Mouse (Mus musculus) neural tube, embryonic 11.5 days (tissue): ENCODE measurements around the gene Kdelc2. TPM values are rescaled to one million over a fixed set of nuclear protein-coding genes. Genes with fewer than 3 reads are reported as not detected.

ENCODE experiments used
- ATAC-seq: fragments of 200-750 bp; cut with Nextera tagmentation; 2 replicates; pipeline ENCODE4 v1.8.0; 2017; ENCODE audit warnings: moderate number of reproducible peaks, mild to moderate bottlenecking, moderate TSS enrichment, moderate library complexity; ENCODE audit not compliant: insufficient read depth, low FRiP score, low TSS enrichment
- DNase-seq: peaks from one replicate; pipeline ENCODE4 v3.0.0-alpha.2; 2015; ENCODE audit warnings: low spot score
- H3K27ac ChIP-seq: fragments of 300-500 bp; sonication (generic); 2 replicates; pipeline ENCODE4 v1.5.1; 2014; ENCODE audit warnings: low read depth, mild to moderate bottlenecking, low read length
- H3K27me3 ChIP-seq: fragments of 300-500 bp; sonication (generic); 2 replicates; pipeline ENCODE4 v1.6.1; 2014; ENCODE audit warnings: mild to moderate bottlenecking, low read length, mixed read lengths; ENCODE audit not compliant: control insufficient read depth, insufficient read depth
- H3K36me3 ChIP-seq: fragments of 300-500 bp; sonication (generic); 2 replicates; pipeline ENCODE4 v1.6.1; 2014; ENCODE audit warnings: mild to moderate bottlenecking, low read length, moderate library complexity, mixed read lengths; ENCODE audit not compliant: control insufficient read depth, insufficient read depth
- H3K4me1 ChIP-seq: fragments of 300-500 bp; sonication (generic); 2 replicates; pipeline ENCODE4 v1.6.1; 2014; ENCODE audit warnings: low read length, mixed read lengths; ENCODE audit not compliant: control insufficient read depth, insufficient read depth
- H3K4me2 ChIP-seq: fragments of 300-500 bp; sonication (generic); 2 replicates; pipeline ENCODE4 v1.6.1; 2014; ENCODE audit warnings: low read depth, mild to moderate bottlenecking, moderate library complexity
- H3K4me3 ChIP-seq: fragments of 300-500 bp; sonication (generic); 2 replicates; pipeline ENCODE4 v1.5.1; 2014; ENCODE audit warnings: low read depth, low read length
- H3K9ac ChIP-seq: fragments of 300-500 bp; sonication (generic); 2 replicates; pipeline ENCODE4 v1.6.1; 2014; ENCODE audit warnings: mild to moderate bottlenecking, low read length
- H3K9me3 ChIP-seq: fragments of 300-500 bp; sonication (generic); 2 replicates; pipeline ENCODE4 v1.6.1; 2016; ENCODE audit warnings: low read length; ENCODE audit not compliant: control insufficient read depth
- WGBS: fragments of 180-500 bp; shearing (Covaris S2); extraction: QIAGEN DNeasy Blood & Tissue Kit; methylation state at CpG from one replicate; pipeline ENCODE4 v1.1.7; 2014; 5-methylcytosine and 5-hydroxymethylcytosine counted together
- polyA plus RNA-seq: library from polyadenylated mRNA; unstranded; fragments of >200 nt; fragmentation: Nextera tagmentation; extraction: Ambion mirVana; gene quantifications from 2 replicates; pipeline ENCODE4 v1.2.1, GENCODE M21; 2014

Gene Kdelc2
- polyA plus RNA-seq, 1 experiment from 2014 or later = 7.8 TPM

DNA sequence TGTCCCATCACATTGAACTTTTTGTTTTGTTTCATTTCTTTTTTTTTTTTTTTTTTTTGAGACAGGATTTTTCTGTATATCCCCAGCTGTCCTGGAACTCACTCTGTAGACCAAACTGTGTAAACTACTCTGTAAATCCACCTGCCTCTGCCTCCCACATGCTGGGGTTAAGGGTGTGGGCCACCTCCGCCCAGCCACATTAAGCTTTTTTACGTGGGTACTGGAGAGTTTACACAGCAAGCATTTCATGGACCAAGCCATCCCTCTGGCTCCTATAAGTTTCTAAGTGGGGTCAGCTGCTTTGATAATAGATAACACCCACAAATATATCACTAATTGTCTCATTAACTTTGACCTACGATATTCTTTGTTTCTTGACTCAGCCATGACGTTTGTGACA, 24.7 kb downstream of the Kdelc2 start:
- H3K9me3 ChIP-seq = no peaks in the 10 kb centered on the region
- no peak overlapping the region for H3K4me2 ChIP-seq
- H3K27me3 ChIP-seq = no peaks in the 10 kb centered on the region
- WGBS = 89% methylated on average over 4 of the region's 4 CpGs
- no peaks in the 10 kb centered on the region for H3K36me3 ChIP-seq
- 0 out of 2 replicates have a peak, but pooled peaks cover 3% of the 10 kb centered on the region for H3K4me1 ChIP-seq
- H3K4me3 ChIP-seq = no peak overlapping the region
- DNase-seq (no peak), ATAC-seq (no peak)
- H3K9ac ChIP-seq = no peak overlapping the region
- no peak overlapping the region for H3K27ac ChIP-seq

DNA sequence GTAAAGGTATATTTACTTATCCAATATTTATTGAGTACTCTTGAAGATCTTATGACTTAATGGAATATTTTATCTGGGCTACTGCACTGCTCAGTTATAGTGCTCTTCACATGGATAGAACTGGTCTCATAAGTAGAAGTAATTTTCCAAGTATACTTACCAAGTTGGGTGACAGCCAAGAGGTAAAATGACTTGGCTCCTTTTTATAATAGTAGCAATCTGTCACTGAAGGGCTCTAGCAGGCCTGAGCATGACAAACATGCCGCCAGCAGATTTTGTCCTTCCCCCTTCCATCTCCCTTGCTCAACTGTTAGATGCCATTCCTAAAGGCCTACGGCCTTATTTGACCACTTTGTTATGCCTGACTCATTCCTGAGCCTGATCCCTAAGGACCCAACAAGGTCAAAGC, 25.1 kb downstream of the Kdelc2 start:
- no peak for ATAC-seq
- no peak overlapping the region for H3K4me2 ChIP-seq
- H3K4me1 ChIP-seq = 0 out of 2 replicates have a peak, but pooled peaks cover 3% of the 10 kb centered on the region
- no peaks in the 10 kb centered on the region for H3K27me3 ChIP-seq
- H3K4me3 ChIP-seq = no peak overlapping the region
- no peaks in the 10 kb centered on the region for H3K9me3 ChIP-seq
- no peak for DNase-seq
- no peaks in the 10 kb centered on the region for H3K36me3 ChIP-seq
- no peak overlapping the region for H3K27ac ChIP-seq
- H3K9ac ChIP-seq = no peak overlapping the region
- 87% methylated on average over 2 of the region's 2 CpGs for WGBS

GRCm38 (mm10) chr9:53409427-53409826, 25.6 kb downstream of the Kdelc2 start:
- H3K36me3 ChIP-seq = no peaks in the 10 kb centered on the region
- H3K4me2 ChIP-seq = no peak overlapping the region
- no peaks in the 10 kb centered on the region for H3K27me3 ChIP-seq
- 0 out of 2 replicates have a peak, but pooled peaks cover 3% of the 10 kb centered on the region for H3K4me1 ChIP-seq
- no peak for DNase-seq
- H3K9me3 ChIP-seq = no peaks in the 10 kb centered on the region
- no peak overlapping the region for H3K4me3 ChIP-seq
- WGBS = 85% methylated on average over 3 of the region's 3 CpGs
- H3K9ac ChIP-seq = no peak overlapping the region
- no peak overlapping the region for H3K27ac ChIP-seq
- ATAC-seq = no peak

DNA sequence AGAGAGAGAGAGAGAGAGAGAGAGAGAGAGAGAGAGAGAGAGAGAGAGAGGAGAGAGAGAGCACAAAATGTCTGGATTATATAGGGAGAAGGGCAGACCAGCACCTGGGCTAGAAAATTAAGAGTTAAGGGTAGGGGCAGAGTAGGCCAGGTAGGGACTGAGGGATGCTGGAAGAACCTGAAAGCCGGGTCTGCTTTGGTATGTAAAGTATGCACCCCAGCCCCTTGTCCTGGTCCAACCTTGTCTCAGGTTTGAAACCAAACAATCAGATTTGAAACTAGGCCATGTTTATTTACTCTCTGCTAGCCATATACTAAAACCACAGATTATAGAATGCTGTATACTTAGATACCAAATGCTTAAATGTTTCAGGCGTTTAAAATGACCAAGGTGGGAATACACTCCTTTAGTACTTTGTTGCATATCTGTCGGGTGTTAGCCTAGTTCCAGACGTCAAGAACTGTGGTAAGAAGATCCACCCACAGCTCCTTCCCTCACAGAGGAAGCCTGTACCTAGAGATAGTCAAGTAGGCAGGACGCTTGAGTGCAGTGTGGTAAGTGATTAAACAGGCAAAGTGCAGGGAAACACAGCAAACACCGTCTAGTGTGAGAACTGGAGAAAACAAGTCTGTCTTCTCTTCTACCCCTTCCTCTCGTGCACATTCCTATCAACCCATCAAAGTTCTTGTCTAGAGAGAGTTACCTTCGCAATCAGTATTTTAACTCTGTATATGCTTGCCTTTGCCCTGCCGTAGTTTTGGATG, 38.5 kb downstream of the Kdelc2 start:
- ATAC-seq (no peak), DNase-seq (no peak)
- Histone ChIP-seq H3K9me3 (no peaks in the 10 kb centered on the region), H3K4me3 (no peak overlapping the region), H3K9ac (no peak overlapping the region), H3K27me3 (no peaks in the 10 kb centered on the region), H3K36me3 (no peaks in the 10 kb centered on the region), H3K4me1 (no peaks in the 10 kb centered on the region), H3K4me2 (no peak overlapping the region), H3K27ac (no peak overlapping the region)
- 76% methylated on average over 9 of the region's 9 CpGs for WGBS

GRCm38 (mm10) chr9:53426726-53427125, 42.9 kb downstream of the Kdelc2 start:
- DNase-seq = no peak
- ATAC-seq = no peak
- Histone ChIP-seq H3K27me3 (no peaks in the 10 kb centered on the region), H3K9ac (no peak overlapping the region), H3K36me3 (no peaks in the 10 kb centered on the region), H3K27ac (no peak overlapping the region), H3K4me1 (no peaks in the 10 kb centered on the region), H3K9me3 (no peaks in the 10 kb centered on the region), H3K4me2 (no peak overlapping the region), H3K4me3 (no peak overlapping the region)
- 92% methylated on average over 3 of the region's 3 CpGs for WGBS

DNA sequence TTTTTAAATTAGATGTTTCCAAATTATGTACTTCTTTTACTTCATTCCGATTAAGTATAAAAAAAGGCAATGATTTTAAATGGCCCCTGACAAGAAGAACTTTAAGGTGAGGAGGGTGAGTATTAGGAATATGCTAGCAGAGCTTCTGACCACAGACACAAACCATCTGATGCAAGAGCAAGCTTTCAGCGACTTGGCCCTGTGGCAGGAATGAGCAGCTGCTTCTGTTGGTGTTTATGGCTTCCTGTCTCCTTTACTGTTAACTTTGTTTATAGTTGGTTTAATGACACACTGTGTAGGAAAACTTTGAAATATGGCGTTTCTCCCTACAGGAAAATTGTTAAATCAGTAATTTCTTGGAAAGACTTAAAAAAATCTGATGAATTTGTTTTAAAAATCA, 43.8 kb downstream of the Kdelc2 start:
- DNase-seq = no peak
- no peaks in the 10 kb centered on the region for H3K4me1 ChIP-seq
- 79% methylated on average over 3 of the region's 3 CpGs for WGBS

DNA sequence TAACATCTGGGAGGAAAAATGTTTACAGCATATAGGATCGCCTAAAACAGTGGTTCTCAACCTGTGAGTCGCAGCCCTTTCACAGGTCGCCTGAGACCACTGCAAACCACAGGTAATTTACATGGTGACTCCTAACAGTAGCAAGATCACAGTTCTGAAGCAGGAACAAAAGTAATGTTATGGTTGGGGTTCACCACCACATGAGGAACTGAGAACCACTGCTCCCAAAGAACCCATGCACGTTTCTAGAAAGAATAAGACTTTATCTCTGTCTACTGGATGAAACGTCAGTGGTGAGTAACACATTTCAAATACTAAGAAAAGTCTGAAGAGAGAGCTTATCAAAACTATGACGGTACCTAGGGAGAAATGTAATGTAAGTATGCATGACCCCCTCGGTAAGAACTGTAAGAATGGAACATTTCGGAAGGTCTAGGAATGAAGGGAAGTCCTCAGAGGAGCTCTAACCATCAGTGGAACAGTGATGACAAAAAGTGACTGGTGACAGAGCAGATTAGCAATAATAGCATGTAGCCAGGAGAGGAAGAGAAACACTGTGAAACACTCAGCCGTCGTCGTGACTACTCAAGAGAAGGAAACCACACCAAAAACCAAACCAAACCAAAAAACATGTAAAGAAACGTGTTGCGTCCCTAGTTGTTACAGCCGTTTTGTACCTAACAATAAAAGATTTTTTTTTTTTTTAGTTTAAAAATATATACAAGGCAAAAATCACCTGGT, 52.2 kb downstream of the Kdelc2 start:
- no peak overlapping the region for H3K9ac ChIP-seq
- WGBS = 91% methylated on average over 14 of the region's 14 CpGs
- ATAC-seq = no peak

More for the DNA sequence above, 43.8 kb downstream of the Kdelc2 start:
- Histone ChIP-seq H3K4me3 (no peak overlapping the region), H3K27ac (no peak overlapping the region), H3K9ac (no peak overlapping the region), H3K4me2 (no peak overlapping the region), H3K36me3 (no peaks in the 10 kb centered on the region), H3K9me3 (no peaks in the 10 kb centered on the region), H3K27me3 (no peaks in the 10 kb centered on the region)
- no peak for ATAC-seq

DNA sequence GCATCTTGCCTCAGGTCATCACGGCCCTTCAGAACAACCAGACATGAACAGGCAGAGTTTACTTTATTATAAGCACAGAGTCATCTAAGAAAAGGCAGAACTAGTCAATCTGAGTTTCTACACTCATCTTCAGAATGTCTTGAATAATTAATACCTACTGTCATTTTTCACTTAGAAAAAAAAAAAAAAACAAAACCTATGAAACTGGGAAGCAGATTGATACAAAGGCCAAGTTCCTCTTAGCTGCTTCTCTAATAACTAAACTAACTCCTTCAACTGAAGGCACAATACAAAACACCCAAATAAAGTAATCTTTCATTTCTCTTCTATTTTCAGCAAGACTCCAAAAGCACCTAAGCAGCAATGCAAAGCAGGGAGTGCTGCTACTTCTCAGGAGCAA, 66.8 kb downstream of the Kdelc2 start:
- Histone ChIP-seq H3K4me3 (no peak overlapping the region), H3K36me3 (peaks cover 7% of the 10 kb centered on the region; the same call in 1 of the 2 replicates), H3K9ac (no peak overlapping the region), H3K27me3 (no peaks in the 10 kb centered on the region), H3K9me3 (no peaks in the 10 kb centered on the region), H3K27ac (no peak overlapping the region), H3K4me2 (no peak overlapping the region), H3K4me1 (no peaks in the 10 kb centered on the region)
- WGBS = 95% methylated on average over 1 of the region's 1 CpGs
- no peak for DNase-seq
- no peak for ATAC-seq

More for the DNA sequence above, 52.2 kb downstream of the Kdelc2 start:
- H3K27me3 ChIP-seq = no peaks in the 10 kb centered on the region
- H3K27ac ChIP-seq = no peak overlapping the region
- no peak overlapping the region for H3K4me2 ChIP-seq
- DNase-seq = no peak
- no peaks in the 10 kb centered on the region for H3K9me3 ChIP-seq
- no peaks in the 10 kb centered on the region for H3K4me1 ChIP-seq
- no peaks in the 10 kb centered on the region for H3K36me3 ChIP-seq
- H3K4me3 ChIP-seq = no peak overlapping the region
